Mouse (Mus musculus): Measurements from ENCODE around the gene Cenpm. TPM values are rescaled to one million over a fixed set of nuclear protein-coding genes. Genes with fewer than 3 reads are reported as not detected.

Cenpm gene
- polyA plus RNA-seq, 1 experiment from 2014 or later, result 61.5 TPM

GRCm38 (mm10) chr15:82213222-82213621, 31.3 kb downstream of the Cenpm start:
- Histone ChIP-seq H3K4me1 (peaks cover 39% of the 10 kb centered on the region), H3K36me3 (no peaks in the 10 kb centered on the region), H3K9me3 (no peaks in the 10 kb centered on the region), H3K27me3 (replicated peaks) (peaks cover 99% of the 10 kb centered on the region), H3K9ac (no peak overlapping the region), H3K4me2 (peak overlapping the region; percentile 71; the same call in 1 of the 2 replicates), H3K4me3 (peak overlapping the region; percentile 55; the same call in 1 of the 2 replicates), H3K27ac (replicated peaks) (no peak overlapping the region)
- no peak for ATAC-seq (ENCODE audit: extremely low read depth, insufficient number of reproducible peaks, low FRiP score, low TSS enrichment)
- 9% methylated on average over 4 of the region's 4 CpGs for WGBS

GRCm38 (mm10) chr15:82212752-82213063, 31.8 kb downstream of the Cenpm start, which contains the start of gene Shisa8:
Gene Shisa8 (minus strand): TSS chr15:82212815.
- ATAC-seq (ENCODE audit: extremely low read depth, insufficient number of reproducible peaks, low FRiP score, low TSS enrichment), result no peak
- H3K4me2 ChIP-seq, result peak within 1 kb of the TSS; percentile 71
- H3K36me3 ChIP-seq, result no peaks in the 10 kb centered on the region
- peak within 1 kb of the TSS; percentile 73 for H3K9ac ChIP-seq
- H3K4me3 ChIP-seq, result peak within 1 kb of the TSS; percentile 55
- peaks cover 39% of the 10 kb centered on the region for H3K4me1 ChIP-seq
- peaks cover 99% of the 10 kb centered on the region for H3K27me3 ChIP-seq (replicated peaks)
- H3K9me3 ChIP-seq, result no peaks in the 10 kb centered on the region
- WGBS, result under 1% methylated on average over 34 of the region's 34 CpGs
- no peak within 1 kb of the TSS for H3K27ac ChIP-seq (replicated peaks)

GRCm38 (mm10) chr15:82211911-82212751, 32.4 kb downstream of the Cenpm start:
- H3K4me1 ChIP-seq, result peaks cover 42% of the 10 kb centered on the region
- no peaks in the 10 kb centered on the region for H3K9me3 ChIP-seq
- peak overlapping the region; percentile 55 for H3K4me3 ChIP-seq
- H3K27me3 ChIP-seq (replicated peaks), result peaks cover 99% of the 10 kb centered on the region
- H3K27ac ChIP-seq (replicated peaks), result no peak overlapping the region
- peak overlapping the region; percentile 71 for H3K4me2 ChIP-seq
- under 1% methylated on average over 103 of the region's 112 CpGs for WGBS
- ATAC-seq (ENCODE audit: extremely low read depth, insufficient number of reproducible peaks, low FRiP score, low TSS enrichment), result no peak
- peak overlapping the region; percentile 73 for H3K9ac ChIP-seq
- no peaks in the 10 kb centered on the region for H3K36me3 ChIP-seq

- Histone ChIP-seq H3K4me2 (peak overlapping the region; percentile 71), H3K4me1 (peaks cover 42% of the 10 kb centered on the region), H3K9me3 (no peaks in the 10 kb centered on the region), H3K27me3 (replicated peaks) (peaks cover 99% of the 10 kb centered on the region), H3K9ac (no peak overlapping the region), H3K36me3 (no peaks in the 10 kb centered on the region), H3K27ac (replicated peaks) (no peak overlapping the region), H3K4me3 (peak overlapping the region; percentile 55)
- ATAC-seq (ENCODE audit: extremely low read depth, insufficient number of reproducible peaks, low FRiP score, low TSS enrichment), result no peak
- WGBS, result 2% methylated on average over 11 of the region's 11 CpGs
These were observed 33.3 kb downstream of the Cenpm start for GRCm38 (mm10) chr15:82211281-82211680.

- no peak overlapping the region for H3K4me2 ChIP-seq
- H3K27ac ChIP-seq (replicated peaks), result no peak overlapping the region
- peaks cover 42% of the 10 kb centered on the region for H3K4me1 ChIP-seq
- ATAC-seq (ENCODE audit: extremely low read depth, insufficient number of reproducible peaks, low FRiP score, low TSS enrichment), result no peak
- 61% methylated on average over 1 of the region's 1 CpGs for WGBS
- H3K27me3 ChIP-seq (replicated peaks), result peaks cover 99% of the 10 kb centered on the region
- H3K36me3 ChIP-seq, result peaks cover 2% of the 10 kb centered on the region; the same call in 1 of the 2 replicates
- H3K9me3 ChIP-seq, result no peaks in the 10 kb centered on the region
- H3K4me3 ChIP-seq, result no peak overlapping the region
- no peak overlapping the region for H3K9ac ChIP-seq
These were observed 33.7 kb downstream of the Cenpm start for GRCm38 (mm10) chr15:82210801-82211200.

- Histone ChIP-seq H3K27me3 (replicated peaks) (peaks cover 99% of the 10 kb centered on the region), H3K4me1 (peaks cover 39% of the 10 kb centered on the region), H3K27ac (replicated peaks) (no peak overlapping the region), H3K9ac (no peak overlapping the region), H3K4me3 (no peak overlapping the region), H3K9me3 (no peaks in the 10 kb centered on the region), H3K36me3 (peaks cover 16% of the 10 kb centered on the region), H3K4me2 (no peak overlapping the region)
- WGBS, result 76% methylated on average over 13 of the region's 13 CpGs
- ATAC-seq (ENCODE audit: extremely low read depth, insufficient number of reproducible peaks, low FRiP score, low TSS enrichment), result no peak
These were observed 35.1 kb downstream of the Cenpm start for GRCm38 (mm10) chr15:82209295-82210050.

- Histone ChIP-seq H3K36me3 (peaks cover 27% of the 10 kb centered on the region), H3K9me3 (no peaks in the 10 kb centered on the region), H3K4me3 (no peak overlapping the region), H3K4me1 (peaks cover 39% of the 10 kb centered on the region), H3K27me3 (replicated peaks) (peaks cover 99% of the 10 kb centered on the region), H3K4me2 (no peak overlapping the region), H3K27ac (replicated peaks) (no peak overlapping the region), H3K9ac (no peak overlapping the region)
- 82% methylated on average over 8 of the region's 8 CpGs for WGBS
- no peak for ATAC-seq (ENCODE audit: extremely low read depth, insufficient number of reproducible peaks, low FRiP score, low TSS enrichment)
These were observed 36.2 kb downstream of the Cenpm start for GRCm38 (mm10) chr15:82208307-82208706.

GRCm38 (mm10) chr15:82207504-82208219, 36.9 kb downstream of the Cenpm start:
- Histone ChIP-seq H3K27ac (replicated peaks) (no peak overlapping the region), H3K27me3 (replicated peaks) (peaks cover 99% of the 10 kb centered on the region), H3K4me1 (peaks cover 35% of the 10 kb centered on the region), H3K36me3 (peaks cover 34% of the 10 kb centered on the region), H3K4me3 (peak overlapping the region; percentile 26), H3K4me2 (peak overlapping the region; percentile 56), H3K9me3 (no peaks in the 10 kb centered on the region), H3K9ac (peak overlapping the region; percentile 54)
- 16% methylated on average over 30 of the region's 30 CpGs for WGBS
- no peak for ATAC-seq (ENCODE audit: extremely low read depth, insufficient number of reproducible peaks, low FRiP score, low TSS enrichment)

GRCm38 (mm10) chr15:82207105-82207459, 37.5 kb downstream of the Cenpm start:
- Histone ChIP-seq H3K9me3 (no peaks in the 10 kb centered on the region), H3K9ac (peak overlapping the region; percentile 54), H3K4me1 (peaks cover 30% of the 10 kb centered on the region), H3K27ac (replicated peaks) (no peak overlapping the region), H3K36me3 (peaks cover 40% of the 10 kb centered on the region), H3K4me2 (peak overlapping the region; percentile 56), H3K27me3 (replicated peaks) (peaks cover 96% of the 10 kb centered on the region), H3K4me3 (peak overlapping the region; percentile 26)
- WGBS, result 11% methylated on average over 34 of the region's 34 CpGs
- no peak for ATAC-seq (ENCODE audit: extremely low read depth, insufficient number of reproducible peaks, low FRiP score, low TSS enrichment)

- no peak overlapping the region for H3K27ac ChIP-seq (replicated peaks)
- 0 out of 2 replicates have a peak, but pooled peaks have one; percentile 15 for ATAC-seq (ENCODE audit: extremely low read depth, insufficient number of reproducible peaks, low FRiP score, low TSS enrichment)
These were observed 38.0 kb downstream of the Cenpm start for GRCm38 (mm10) chr15:82206365-82207104.

More at GRCm38 (mm10) chr15:82206365-82207104, 38.0 kb downstream of the Cenpm start:
- 45% methylated on average over 9 of the region's 9 CpGs for WGBS
- peak overlapping the region; percentile 26; the same call in 1 of the 2 replicates for H3K4me3 ChIP-seq
- peaks cover 92% of the 10 kb centered on the region for H3K27me3 ChIP-seq (replicated peaks)
- H3K4me1 ChIP-seq, result peaks cover 24% of the 10 kb centered on the region
- H3K9ac ChIP-seq, result peak overlapping the region; percentile 54; the same call in 1 of the 2 replicates
- peaks cover 45% of the 10 kb centered on the region for H3K36me3 ChIP-seq
- peak overlapping the region; percentile 56 for H3K4me2 ChIP-seq
- no peaks in the 10 kb centered on the region for H3K9me3 ChIP-seq

Data from heart, embryonic 13.5 days (tissue).